Mouse (Mus musculus) lung, embryonic 15.5 days (tissue): ENCODE measurements around the gene Ears2. TPM values are rescaled to one million over a fixed set of nuclear protein-coding genes. Genes with fewer than 3 reads are reported as not detected.

Source experiments
- polyA plus RNA-seq: library from polyadenylated mRNA; unstranded; fragments of >200 nt; fragmentation: Nextera tagmentation; extraction: Ambion mirVana; gene quantifications from 2 replicates; pipeline ENCODE4 v1.2.1, GENCODE M21; 2015

The Ears2 gene
- polyA plus RNA-seq, 1 experiment from 2014 or later: 15.1 TPM

Other genes with a start within 250 kb of the Ears2 start
- 6.8 and 8.0 TPM in 2 replicates for gene Scnn1b, start 202.2 kb downstream of the Ears2 start, polyA plus RNA-seq
- gene Cog7, start 85.6 kb downstream of the Ears2 start, polyA plus RNA-seq: 24.5 and 27.3 TPM in 2 replicates
- 84.9 and 86.5 TPM in 2 replicates for gene Gga2, start 46.0 kb downstream of the Ears2 start, polyA plus RNA-seq
- 56.9 and 58.7 TPM in 2 replicates for gene Ubfd1, start 88 bp downstream of the Ears2 start, polyA plus RNA-seq
- 634 and 676 TPM in 2 replicates for gene Ndufab1, start 34.6 kb upstream of the Ears2 start, polyA plus RNA-seq
- 15.4 and 15.6 TPM in 2 replicates for gene Palb2, start 65.7 kb upstream of the Ears2 start, polyA plus RNA-seq
- gene Dctn5, start 65.8 kb upstream of the Ears2 start, polyA plus RNA-seq: 120 and 121 TPM in 2 replicates
- 155 TPM in 2 replicates for gene Plk1, start 92.2 kb upstream of the Ears2 start, polyA plus RNA-seq
- 0.09 and 0.27 TPM in 2 replicates for gene Ern2, start 118.9 kb upstream of the Ears2 start, polyA plus RNA-seq
- gene Chp2, start 152.2 kb upstream of the Ears2 start, polyA plus RNA-seq: 1.7 and 2.1 TPM in 2 replicates
- 5.9 and 7.1 TPM in 2 replicates for gene Prkcb, start 221.5 kb upstream of the Ears2 start, polyA plus RNA-seq